Mouse (Mus musculus) small intestine, adult 2 months (tissue): Measurements from ENCODE around the gene Efnb3.

Experiments
- CTCF ChIP-seq: fragments of 200-500 bp; IDR thresholded peaks from 2 replicates; pipeline ENCODE4 v1.5.1; 2012; ENCODE audit warnings: low read depth, mild to moderate bottlenecking, control low read depth, inconsistent platforms, low read length, moderate library complexity, mixed read lengths; ENCODE audit not compliant: insufficient replicate concordance, insufficient read length; ENCODE audit errors: extremely low read depth
- POLR2A ChIP-seq: fragments of 200-500 bp; IDR thresholded peaks from 2 replicates; pipeline ENCODE4 v1.6.1; 2012; ENCODE audit warnings: low read depth, mild to moderate bottlenecking, control low read depth, inconsistent platforms, low read length, moderate library complexity

DNA sequence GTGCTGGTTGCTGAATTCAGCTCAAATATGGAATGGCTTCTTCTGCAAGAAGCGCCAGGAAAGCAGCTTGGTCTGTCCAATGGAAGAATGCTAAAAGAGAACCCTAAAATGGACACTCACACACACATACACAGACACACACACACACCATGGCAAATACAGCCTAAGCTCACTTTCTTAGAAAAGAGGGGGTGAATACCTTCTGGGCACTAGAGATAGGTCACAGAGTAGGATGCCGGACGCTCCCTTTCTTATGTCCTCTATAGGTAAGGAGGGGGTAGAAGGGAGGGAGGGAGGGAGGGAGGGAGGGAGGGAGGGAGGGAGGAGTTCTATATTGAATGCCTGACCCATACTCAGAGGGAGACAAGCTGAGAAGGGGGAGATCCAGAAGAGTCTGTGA is 48.5 kb upstream of the Efnb3 start:
- no peak for TF ChIP-seq CTCF
- TF ChIP-seq POLR2A, result no peak
